Mouse (Mus musculus): ENCODE results near the gene Erc2. TPM values are rescaled to one million over a fixed set of nuclear protein-coding genes. Genes with fewer than 3 reads are reported as not detected.

Gene Erc2
- polyA plus RNA-seq, 1 experiment from 2014 or later, result 1.9 TPM

DNA sequence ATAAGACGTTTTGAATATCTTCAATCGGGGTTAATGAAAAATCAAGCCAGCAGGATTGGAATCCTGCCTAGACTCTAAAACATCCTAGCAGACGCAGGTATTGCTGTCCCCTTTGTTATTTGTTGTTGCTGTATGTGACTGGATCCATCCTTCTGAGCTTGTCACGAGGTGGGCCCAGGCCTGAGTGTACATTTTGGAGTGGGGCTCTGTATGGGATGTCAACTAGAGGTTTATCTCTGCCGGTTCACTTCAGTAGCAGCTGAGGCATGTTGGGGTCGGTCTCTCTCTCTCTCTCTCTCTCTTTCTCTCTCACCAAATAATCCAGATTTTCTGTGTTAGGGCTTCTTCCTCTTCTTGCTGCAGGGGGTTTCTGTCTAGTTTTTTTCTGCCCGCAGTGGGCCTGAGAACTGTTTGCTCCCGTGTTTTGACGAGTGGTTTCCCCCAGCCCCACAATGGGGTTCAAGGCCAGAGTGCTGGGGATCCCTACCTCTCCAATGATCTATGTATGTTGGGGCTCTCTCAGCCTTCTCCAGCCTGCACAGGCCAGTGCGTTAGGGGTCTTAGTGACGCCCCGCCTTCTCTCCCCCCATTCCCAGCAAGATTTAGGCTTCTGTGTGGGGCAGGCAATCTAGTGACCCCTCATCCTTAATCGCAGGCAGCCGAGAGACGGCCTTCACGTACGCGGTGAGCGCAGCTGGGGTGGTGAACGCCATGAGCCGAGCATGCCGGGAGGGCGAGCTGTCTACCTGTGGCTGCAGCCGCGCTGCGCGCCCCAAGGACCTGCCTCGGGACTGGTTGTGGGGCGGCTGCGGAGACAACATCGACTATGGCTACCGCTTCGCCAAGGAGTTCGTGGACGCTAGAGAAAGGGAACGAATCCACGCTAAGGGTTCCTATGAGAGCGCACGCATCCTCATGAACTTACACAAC is 895.7 kb downstream of the Erc2 start:
- no peak overlapping the region for H3K4me3 ChIP-seq (ENCODE audit: low read depth, low read length)
- DNase-seq, result no peak
- no peak overlapping the region for H3K4me2 ChIP-seq (ENCODE audit: low read depth, low read length)
- WGBS (ENCODE audit: insufficient replicate concordance), result 72% methylated on average over 39 of the region's 39 CpGs
- no peaks in the 10 kb centered on the region for H3K4me1 ChIP-seq (ENCODE audit: insufficient read depth)
- H3K9ac ChIP-seq (replicated peaks), result no peak overlapping the region
- no peaks in the 10 kb centered on the region for H3K36me3 ChIP-seq (replicated peaks; ENCODE audit: insufficient read depth, low read length)
- ATAC-seq, result no peak
- TF ChIP-seq CTCF (IDR thresholded peaks at IDR 0.05; ENCODE audit: low read depth), result no peak
- no peak overlapping the region for H3K27ac ChIP-seq (ENCODE audit: low read depth)
- H3K27me3 ChIP-seq (ENCODE audit: insufficient read depth, low read length), result 0 out of 2 replicates have a peak, but pooled peaks cover 14% of the 10 kb centered on the region
- H3K9me3 ChIP-seq (ENCODE audit: low read length), result no peaks in the 10 kb centered on the region

DNA sequence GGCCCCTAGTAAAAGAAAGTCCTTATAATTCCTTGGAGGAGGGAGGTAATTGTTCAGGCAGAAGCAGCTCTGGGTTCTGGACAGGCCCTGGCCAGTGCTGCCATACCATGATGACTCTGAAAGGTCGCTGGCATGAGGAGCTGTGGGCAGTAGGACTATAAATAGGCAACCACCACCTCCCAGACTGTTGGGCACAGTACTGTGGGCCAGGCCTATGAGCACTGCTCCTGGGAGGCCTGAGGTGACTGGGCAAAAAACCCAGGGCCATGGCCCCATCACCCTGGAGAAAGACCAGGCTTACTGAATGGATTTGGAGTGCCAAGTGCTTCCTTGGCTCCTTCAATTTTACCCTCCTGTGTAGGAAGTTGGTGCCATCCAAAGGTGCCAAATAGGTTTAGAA is 898.9 kb downstream of the Erc2 start:
- Histone ChIP-seq H3K4me3 (ENCODE audit: low read depth, low read length) (no peak overlapping the region), H3K27ac (ENCODE audit: low read depth) (no peak overlapping the region), H3K36me3 (replicated peaks; ENCODE audit: insufficient read depth, low read length) (no peaks in the 10 kb centered on the region), H3K4me2 (ENCODE audit: low read depth, low read length) (no peak overlapping the region), H3K9ac (replicated peaks) (no peak overlapping the region), H3K27me3 (ENCODE audit: insufficient read depth, low read length) (no peaks in the 10 kb centered on the region), H3K4me1 (ENCODE audit: insufficient read depth) (no peaks in the 10 kb centered on the region), H3K9me3 (ENCODE audit: low read length) (no peaks in the 10 kb centered on the region)
- ATAC-seq (no peak), DNase-seq (no peak)
- TF ChIP-seq EP300 (IDR thresholded peaks at IDR 0.05; ENCODE audit: low read depth) (no peak), CTCF (IDR thresholded peaks at IDR 0.05; ENCODE audit: low read depth) (no peak)
- 52% methylated on average over 1 of the region's 1 CpGs for WGBS (ENCODE audit: insufficient replicate concordance)

DNA sequence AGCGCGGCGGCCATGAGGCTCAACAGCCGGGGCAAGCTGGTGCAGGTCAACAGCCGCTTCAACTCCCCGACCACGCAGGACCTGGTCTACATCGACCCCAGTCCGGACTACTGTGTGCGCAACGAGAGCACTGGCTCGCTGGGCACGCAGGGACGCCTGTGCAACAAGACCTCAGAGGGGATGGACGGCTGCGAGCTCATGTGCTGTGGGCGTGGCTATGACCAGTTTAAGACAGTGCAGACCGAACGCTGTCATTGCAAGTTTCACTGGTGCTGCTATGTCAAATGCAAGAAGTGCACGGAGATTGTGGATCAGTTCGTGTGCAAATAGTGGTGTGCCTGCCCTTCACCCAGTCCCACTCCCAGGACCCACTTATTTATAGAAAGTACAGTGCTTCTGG is 900.4 kb downstream of the Erc2 start:
- no peaks in the 10 kb centered on the region for H3K9me3 ChIP-seq (ENCODE audit: low read length)
- H3K27me3 ChIP-seq (ENCODE audit: insufficient read depth, low read length), result no peaks in the 10 kb centered on the region
- H3K4me1 ChIP-seq (ENCODE audit: insufficient read depth), result no peaks in the 10 kb centered on the region

DNA sequence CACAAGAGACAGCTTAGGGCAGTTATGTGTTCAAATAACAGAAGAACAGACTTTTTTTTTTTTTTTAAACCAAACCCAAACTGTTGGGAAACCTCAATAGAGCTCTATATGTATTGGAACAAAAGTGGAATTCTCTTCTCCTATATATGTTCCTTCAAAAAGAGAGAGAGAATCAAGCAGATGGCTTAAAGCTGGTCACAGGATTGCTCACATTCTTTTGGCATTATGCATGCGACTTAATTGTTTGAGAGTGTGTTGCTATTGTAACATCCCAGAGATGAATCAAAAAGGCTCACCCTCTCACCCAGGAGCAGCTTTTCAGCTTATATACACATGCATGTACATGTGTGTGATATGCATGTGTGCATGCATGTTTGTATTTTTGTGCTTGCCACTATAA is 903.3 kb downstream of the Erc2 start:
- ATAC-seq (no peak), DNase-seq (no peak)
- WGBS (ENCODE audit: insufficient replicate concordance), result 89% methylated on average over 1 of the region's 1 CpGs
- no peaks in the 10 kb centered on the region for H3K9me3 ChIP-seq (ENCODE audit: low read length)
- no peaks in the 10 kb centered on the region for H3K27me3 ChIP-seq (ENCODE audit: insufficient read depth, low read length)
- H3K4me2 ChIP-seq (ENCODE audit: low read depth, low read length), result no peak overlapping the region
- no peak overlapping the region for H3K4me3 ChIP-seq (ENCODE audit: low read depth, low read length)
- no peak for TF ChIP-seq EP300 (IDR thresholded peaks at IDR 0.05; ENCODE audit: low read depth)
- TF ChIP-seq CTCF (IDR thresholded peaks at IDR 0.05; ENCODE audit: low read depth), result no peak
- H3K9ac ChIP-seq (replicated peaks), result no peak overlapping the region
- H3K27ac ChIP-seq (ENCODE audit: low read depth), result no peak overlapping the region
- H3K4me1 ChIP-seq (ENCODE audit: insufficient read depth), result no peaks in the 10 kb centered on the region
- no peaks in the 10 kb centered on the region for H3K36me3 ChIP-seq (replicated peaks; ENCODE audit: insufficient read depth, low read length)

More for the DNA sequence above, 900.4 kb downstream of the Erc2 start:
- H3K9ac ChIP-seq (replicated peaks), result no peak overlapping the region
- H3K4me2 ChIP-seq (ENCODE audit: low read depth, low read length), result no peak overlapping the region
- H3K4me3 ChIP-seq (ENCODE audit: low read depth, low read length), result no peak overlapping the region
- H3K36me3 ChIP-seq (replicated peaks; ENCODE audit: insufficient read depth, low read length), result no peaks in the 10 kb centered on the region
- ATAC-seq (no peak), DNase-seq (no peak)
- H3K27ac ChIP-seq (ENCODE audit: low read depth), result no peak overlapping the region
- TF ChIP-seq EP300 (IDR thresholded peaks at IDR 0.05; ENCODE audit: low read depth) (no peak), CTCF (IDR thresholded peaks at IDR 0.05; ENCODE audit: low read depth) (no peak)
- WGBS (ENCODE audit: insufficient replicate concordance), result 75% methylated on average over 21 of the region's 21 CpGs

Other genes starting within 250 kb of the Erc2 start
- gene Fam208a, start 193.6 kb upstream of the Erc2 start, polyA plus RNA-seq (2015; fragmentation: Nextera tagmentation; extraction: Ambion mirVana), result 3.6 and 3.9 TPM in 2 replicates
- gene Ccdc66, start 114.0 kb upstream of the Erc2 start, polyA plus RNA-seq (2015; fragmentation: Nextera tagmentation; extraction: Ambion mirVana), result 1.3 and 1.9 TPM in 2 replicates

Measured in liver, postnatal 0 days (tissue).